Mouse (Mus musculus) kidney, adult 9 months (tissue): Measurements from ENCODE around the gene Higd1a.

Experiments
- DNase-seq: peaks from one replicate; pipeline ENCODE4 v3.0.0; 2022

The Higd1a gene

DNA sequence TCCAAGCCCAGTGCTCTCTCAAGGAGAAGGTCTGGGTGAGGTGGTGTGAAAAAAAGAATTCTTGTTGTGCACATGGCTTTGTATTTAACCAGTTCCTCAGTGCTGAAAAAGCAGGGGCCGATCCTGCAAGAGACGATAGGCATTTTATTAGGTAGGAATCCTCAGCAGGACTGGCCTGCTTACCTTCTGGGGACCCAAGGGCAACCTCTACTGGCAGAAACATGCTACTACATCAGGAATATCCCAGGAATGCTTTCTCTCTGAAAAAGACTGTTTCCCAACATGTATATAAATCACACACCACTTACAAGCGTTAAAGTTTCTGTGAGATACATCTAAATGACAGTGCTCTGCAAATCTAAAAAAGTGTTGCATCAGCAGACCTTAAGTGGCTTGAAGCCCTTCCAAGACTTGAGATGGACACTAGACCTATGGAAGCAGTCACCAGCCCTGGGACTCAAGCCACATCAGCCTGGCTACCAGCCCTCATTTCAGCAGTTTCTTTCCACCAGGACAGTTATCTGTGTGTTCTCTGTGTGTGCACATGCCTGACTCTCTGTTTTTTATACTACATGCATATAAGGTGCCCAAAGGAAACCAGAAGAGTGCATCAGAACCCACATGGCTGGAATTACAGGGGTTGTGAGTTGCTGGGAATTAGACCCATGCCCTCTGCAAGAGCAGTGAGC lies 19.0 kb upstream of the Higd1a start:
- peak; percentile 78 for DNase-seq

DNA sequence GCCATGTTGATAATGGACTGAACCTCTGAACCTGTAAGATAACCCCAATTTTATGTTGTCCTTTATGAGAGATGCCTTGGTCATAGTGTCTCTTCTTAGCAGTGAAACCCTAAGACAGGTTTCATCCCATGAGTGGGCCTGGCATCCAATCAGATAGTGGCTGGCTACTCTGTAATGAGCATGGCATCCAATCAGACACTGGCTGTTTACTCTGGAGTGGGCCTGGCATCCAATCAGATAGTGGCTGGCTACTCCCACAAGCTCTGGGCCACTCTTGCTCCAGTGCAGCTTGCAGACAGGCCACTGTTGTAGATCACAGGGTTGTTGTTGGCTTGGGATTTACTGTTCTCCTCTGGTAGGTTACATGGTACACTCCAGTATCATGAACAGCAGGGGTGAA lies 15.4 kb upstream of the Higd1a start:
- DNase-seq: no peak

DNA sequence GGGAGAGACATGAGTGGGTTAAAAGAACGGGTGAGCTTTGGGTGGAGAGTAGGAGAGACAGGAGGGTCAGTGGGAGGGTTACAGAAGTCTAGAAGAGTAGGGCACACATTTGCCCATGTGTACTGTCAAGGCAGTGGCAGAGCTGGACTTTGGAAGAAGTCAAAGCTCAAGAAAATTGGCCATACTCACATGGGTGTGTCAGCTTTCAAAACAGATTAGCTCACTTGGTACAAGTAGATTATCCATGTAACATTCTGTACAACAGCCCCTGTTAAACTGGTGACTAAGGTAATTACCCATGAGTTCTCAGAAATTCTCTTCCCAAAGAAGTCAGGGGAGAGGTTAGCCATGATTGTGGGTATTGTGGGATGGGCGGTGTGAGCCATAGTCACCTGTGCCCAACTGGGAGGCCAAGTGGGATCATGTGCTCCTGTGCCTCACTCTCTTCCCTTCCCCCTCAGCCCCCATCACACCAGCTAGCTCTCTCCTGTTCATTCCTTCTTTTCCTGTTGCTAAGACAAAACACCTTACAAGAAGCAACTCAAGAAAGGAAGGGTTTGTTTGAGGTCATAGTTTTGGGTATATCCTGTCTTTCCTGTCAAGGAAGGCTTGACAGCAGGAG lies 14.0 kb upstream of the Higd1a start:
- DNase-seq: no peak

DNA sequence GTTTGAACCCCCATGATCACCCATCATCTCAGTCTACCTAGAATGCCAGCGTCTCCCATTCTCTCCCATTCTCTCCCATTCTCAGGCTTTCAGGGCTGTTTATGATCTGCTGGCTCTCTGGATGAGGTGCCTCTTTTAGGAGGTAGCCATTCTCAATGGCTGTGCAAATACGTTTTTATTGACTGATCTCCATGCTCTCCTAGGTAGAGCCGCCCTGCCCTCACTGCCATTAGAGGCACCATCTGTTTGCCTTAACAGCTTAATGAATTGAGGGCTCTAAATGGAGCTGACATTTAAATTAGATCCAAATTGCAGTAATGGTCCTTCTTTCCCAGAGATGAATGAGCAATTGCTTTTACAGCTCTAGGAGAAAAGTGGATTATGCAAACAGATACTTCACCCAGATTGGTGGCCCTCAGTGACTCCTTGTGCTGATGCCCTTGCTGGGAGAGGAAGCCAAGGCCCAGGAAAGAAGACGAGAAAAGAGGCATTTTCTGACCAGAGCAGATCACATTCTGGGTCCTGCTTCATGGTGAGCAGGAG lies 11.9 kb upstream of the Higd1a start:
- no peak for DNase-seq

DNA sequence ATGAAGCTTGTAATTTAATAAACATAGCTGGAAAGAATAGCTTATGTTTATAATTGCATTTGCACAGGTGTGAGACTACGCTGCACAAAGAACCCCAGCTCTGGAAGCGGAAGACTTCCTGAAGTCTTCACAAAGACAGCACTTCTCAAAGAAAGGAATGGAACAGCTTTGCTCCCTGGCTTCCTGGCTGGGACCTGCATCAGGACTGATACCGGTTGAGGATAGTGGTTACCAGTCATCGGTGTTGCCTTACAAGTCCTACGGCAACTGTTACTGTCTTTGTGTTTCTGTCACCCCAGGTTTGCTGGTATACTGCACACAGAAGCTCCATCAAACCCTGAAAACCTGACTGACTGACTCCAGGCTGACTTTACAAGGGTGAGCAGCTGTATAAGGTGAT lies 11.3 kb upstream of the Higd1a start:
- DNase-seq: no peak

DNA sequence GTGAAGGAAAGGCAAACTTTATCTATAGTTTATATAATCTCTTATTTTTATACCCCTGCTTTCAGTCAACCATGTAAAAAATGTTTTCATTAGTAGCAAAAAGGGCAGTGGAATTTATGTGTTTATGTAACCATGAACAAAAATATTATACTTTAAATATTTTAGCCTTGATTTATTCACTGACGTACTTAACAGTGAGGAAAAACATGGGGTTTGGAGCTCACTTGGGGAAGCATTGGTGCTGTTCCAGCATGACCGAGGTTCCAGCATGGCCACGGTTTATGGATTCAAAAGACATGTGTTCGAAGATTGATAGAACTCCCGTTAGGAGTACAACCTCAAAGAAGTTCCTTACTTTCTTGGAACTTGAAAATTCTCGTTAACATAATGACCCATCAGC lies 10.1 kb upstream of the Higd1a start:
- no peak for DNase-seq

DNA sequence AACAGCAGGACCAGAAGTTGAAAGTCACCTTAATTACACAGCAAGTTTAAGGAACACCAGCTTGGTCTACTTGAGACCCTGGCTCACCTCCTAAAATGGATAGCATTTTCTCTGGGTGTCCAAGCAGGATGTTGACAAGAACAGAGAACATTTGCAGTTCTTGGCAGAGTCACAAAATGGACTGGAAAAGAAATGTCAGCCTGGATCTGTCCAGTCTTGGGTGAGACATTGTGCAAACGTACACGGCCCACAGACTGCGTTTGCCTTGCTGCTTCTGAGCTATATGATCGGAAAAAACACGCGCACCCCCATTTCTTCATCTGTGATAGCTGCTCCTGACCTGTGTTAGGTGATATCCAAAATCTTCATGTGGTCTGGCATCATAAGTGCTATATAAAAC lies 9.5 kb upstream of the Higd1a start:
- peak; percentile 30 for DNase-seq

DNA sequence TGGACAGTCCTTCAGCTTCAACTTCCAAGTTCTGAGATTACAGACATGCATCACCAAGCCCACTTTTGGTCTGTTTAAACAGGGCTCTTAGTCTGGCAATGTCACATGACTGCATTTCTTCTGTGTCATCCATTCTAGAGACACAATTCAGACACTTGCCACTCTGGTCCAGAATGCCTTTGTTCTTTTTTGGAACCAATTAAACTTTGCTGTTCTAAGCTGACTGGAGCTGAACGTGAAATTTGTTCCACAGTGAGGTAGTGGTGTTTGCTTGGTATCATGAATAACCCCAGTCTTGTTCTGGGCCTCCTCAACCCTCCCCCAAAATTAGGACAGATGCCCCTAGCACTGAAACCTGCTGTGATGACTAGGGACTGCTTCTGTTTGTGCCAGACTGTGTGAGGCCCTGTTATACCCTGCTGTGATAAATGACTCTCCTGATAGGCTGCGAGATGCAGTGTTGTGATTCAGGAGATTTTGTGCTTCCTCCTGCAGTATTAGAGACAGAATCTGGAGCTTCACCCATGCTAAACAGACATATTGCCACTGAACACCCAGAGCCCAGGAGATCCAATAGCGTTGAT lies 7.4 kb upstream of the Higd1a start:
- no peak for DNase-seq

DNA sequence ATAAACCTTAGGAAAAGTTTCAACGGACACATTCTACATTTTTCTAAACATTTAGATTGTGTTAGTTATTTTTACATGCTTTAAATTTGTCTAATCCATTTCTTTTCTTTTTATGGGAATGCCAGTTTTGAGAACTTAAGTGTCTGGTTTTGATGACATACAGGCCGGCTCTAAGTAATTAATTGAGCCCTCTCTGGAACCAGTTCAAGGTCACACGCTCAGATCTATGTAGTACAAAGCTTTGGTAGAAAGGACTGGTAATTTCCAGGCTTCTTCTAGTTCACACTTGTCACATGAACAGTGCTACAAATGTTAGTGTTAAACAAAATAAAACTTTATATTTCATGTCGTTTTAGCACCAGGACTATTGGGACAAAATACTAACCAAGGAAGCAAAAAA lies 6.7 kb upstream of the Higd1a start:
- no peak for DNase-seq

DNA sequence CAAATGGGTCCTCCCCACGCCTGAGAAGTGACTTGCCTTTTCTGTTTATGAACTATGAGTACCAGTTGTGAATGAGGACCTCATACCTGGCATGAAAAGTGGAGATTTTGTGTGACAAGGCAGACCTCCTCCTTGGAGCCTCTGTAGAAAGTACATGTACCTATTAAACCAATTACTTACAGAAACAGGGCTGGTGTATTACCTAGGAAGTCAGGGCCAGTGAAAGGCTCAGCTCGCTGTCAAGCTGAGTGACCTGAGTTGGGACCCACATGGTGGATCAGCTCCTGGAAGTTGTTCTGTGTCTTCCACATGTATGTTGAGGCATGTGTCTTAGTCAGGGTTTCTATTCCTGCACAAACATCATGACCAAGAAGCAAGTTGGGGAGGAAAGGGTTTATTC lies 2.8 kb upstream of the Higd1a start:
- DNase-seq: no peak

DNA sequence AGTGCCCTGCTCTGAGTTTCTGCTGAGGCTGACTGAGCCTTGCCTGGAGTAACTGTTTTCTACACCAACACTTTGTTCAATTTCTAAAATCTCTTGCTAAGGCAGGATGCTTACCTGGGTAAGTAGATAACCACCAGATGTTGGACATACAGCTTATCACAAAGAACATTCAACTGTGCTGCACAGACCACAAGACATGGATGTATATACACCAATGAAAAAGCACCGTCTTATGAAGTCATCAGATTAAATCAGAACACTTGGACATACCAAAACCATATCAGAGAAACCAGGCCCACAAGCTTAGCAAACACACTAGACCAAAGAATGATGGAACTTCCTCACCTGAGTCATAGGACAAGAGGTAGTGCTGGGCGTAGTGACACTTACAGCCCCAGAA lies 1.2 kb upstream of the Higd1a start:
- DNase-seq: no peak

DNA sequence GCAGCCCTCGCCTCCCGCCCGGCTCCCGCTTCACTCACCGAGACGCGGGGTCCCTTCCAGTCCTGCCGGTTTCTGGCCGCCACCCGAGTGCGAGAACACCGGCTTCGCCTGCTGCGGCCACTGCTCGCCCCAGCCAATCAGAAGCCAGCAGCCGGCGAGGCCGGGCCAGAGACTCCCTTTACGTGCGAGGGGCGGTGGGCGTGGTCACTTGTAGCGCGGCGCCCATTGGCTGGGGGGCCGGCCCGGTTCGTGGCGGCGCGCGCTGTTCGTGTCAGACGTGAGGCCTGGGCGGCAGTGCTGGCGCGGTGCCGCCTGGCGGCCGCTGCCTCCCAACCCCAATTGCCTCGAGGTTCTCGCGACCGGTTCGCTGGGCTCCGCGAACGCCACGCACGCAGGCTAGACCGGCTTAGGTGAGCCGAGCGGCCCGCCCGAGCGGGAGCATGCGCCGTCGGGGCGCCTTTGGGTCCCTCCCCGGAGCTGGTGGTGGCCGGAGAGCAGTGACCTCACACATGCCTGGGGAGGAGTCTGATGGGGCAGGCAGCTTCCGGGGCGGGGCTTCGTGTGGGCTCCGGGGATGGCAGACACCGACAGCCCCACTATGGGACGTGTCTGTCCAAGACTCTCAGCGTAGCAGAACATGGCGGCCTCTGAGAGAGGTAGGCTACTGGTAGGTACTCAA lies 549 bp downstream of the Higd1a start:
- peak; percentile 98 for DNase-seq

DNA sequence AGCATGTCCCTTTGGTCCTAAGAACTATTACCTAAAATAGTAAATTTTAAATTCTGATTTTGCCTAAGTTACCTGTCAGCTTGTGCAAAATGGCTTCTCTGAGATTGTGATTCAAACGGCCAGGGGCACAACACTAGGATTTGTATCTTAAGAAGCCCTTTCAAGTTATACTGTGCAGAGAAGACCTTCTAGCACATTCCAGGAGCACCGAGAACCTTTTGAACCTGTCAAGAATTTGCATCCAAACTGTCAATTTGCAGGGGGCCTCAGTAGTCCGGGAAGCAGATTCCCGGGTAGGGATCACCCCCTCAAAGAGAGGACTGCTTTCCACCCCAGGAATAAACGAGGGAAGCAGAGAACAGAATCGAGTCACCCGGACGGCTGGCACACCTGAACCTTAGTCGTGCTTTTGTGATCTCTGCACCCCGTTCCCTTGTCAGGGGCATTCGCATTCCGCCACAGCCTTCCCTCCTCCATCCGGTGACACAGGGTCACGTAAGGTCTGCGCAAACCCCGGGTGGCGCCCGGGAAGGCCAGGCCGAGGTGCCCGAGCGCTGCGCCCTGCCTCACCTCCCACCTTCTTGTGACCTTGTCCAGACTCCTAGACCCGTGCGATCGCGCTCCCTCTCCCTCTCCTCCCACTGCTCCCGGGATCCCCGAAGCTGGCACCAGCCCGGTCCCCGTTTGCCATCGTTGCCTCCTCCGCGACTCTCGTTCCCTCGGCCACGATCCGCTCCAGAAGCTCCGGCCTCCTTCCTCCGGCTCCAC lies 1.3 kb downstream of the Higd1a start:
- DNase-seq: peak; percentile 67

DNA sequence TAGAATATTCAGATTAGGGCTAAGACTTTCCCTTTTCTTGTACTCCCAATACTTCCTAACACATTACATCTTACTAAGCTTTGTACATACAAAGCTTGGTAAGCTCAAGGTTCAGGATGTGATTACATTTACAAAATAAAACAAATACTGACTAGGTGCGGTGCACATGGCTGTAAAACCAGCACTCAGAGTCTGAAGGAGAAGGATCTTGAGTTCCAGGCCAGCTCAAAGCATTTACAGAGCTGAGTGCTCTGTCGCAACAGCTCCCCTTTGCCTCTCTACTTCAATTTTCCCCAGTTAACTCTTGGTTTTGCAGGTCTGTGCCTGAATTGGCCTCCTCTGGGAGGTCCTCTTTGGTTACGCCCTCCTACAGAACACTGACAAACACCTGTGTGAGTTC lies 3.9 kb downstream of the Higd1a start:
- DNase-seq: no peak

DNA sequence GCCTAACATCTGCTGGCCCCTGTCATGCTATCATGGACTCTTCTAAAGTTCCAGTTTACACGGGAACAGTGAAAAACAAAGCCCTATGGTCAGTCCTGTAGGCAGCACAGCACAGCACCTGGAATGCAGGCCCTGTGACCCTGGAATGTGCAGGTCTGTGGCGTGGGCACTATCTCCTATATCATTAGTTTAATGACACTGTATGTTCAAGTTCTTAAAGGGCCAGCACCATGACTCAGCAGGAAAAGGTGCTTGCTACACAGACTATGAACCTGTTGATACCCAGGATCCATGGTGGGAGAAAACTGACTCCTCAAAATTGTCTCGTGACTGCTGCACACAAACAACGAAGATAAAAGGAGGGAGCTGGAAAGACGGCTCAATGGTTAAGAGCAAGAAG lies 10.3 kb downstream of the Higd1a start:
- no peak for DNase-seq

DNA sequence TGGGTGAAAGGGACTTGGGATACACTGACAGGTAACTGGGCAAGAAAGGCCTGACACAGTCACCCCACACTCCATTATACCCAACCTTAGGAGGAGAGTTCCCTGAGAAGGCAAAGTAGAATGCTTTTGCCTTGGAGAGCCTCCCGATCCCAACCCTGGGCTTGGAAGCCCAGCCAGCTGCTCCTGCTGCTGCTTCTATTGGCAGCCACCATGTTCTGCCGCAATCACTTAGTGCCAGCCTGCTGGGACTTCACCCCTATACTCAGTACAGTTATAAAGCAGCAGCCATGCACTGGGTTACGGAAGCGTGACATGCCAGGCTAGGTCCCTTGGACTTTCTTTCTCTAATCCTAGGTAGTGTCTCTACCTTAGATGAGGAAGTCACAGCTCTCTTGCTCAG lies 11.0 kb downstream of the Higd1a start:
- DNase-seq: no peak

DNA sequence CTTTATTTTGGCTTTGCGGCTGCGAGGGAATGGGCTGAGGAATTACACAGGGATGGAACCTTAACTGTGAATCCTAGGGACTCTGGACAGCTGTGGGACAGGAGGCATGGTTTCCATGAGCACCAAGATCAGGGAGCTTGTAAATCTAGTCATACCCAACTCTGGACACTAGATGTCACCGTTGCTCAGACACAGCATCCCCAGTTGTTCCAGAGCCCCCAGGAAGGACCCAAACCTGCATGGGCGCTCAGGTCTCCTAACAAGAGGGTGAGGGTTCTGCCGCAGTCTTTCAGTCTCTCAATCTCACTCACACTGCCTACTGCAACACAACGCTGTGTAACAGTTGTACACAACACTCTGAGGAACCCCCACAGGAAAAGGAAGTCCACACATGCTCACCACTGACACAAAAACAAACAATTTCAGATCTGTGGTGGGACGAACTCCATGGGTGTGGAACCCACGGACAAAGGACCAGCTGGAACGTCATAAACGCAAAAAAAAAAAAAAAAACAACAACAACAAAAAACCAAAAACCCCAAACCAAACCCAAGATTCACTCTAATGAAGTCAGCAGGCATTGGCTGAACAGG lies 11.5 kb downstream of the Higd1a start:
- DNase-seq: peak; percentile 39

DNA sequence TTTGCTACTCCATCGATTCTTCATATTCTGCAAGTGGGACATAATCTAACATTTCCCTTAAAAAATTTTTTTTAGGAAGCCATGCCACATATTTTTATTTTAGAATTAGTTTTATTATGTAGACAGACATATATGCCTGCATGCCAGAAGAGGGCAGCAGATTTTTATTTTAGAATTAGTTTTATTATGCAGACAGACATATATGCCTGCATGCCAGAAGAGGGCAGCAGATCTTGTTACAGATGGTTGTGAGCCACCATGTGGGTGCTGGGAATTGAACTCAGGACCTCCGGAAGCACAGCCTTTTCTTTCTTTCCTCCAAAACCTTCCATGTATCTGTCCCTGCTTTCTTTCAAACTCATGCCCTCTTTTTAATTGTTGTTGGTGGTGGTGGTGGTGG lies 15.2 kb downstream of the Higd1a start:
- DNase-seq: no peak

DNA sequence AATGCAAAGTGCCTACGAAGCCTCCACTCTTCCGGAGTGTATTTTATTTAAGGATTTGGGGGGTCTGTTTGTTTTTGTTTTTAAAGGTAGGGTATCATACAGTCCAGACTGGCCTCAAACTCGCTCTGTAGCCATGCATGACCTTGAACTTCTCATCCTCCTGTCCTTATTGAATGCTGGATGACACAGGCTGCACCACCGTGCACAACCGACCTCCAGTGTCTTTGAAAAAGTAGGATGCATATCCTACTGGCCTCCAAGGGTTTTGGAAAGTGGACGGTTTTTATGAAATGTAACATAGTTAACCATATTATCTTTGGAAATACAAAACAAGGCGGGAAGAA lies 18.6 kb downstream of the Higd1a start:
- DNase-seq: no peak

DNA sequence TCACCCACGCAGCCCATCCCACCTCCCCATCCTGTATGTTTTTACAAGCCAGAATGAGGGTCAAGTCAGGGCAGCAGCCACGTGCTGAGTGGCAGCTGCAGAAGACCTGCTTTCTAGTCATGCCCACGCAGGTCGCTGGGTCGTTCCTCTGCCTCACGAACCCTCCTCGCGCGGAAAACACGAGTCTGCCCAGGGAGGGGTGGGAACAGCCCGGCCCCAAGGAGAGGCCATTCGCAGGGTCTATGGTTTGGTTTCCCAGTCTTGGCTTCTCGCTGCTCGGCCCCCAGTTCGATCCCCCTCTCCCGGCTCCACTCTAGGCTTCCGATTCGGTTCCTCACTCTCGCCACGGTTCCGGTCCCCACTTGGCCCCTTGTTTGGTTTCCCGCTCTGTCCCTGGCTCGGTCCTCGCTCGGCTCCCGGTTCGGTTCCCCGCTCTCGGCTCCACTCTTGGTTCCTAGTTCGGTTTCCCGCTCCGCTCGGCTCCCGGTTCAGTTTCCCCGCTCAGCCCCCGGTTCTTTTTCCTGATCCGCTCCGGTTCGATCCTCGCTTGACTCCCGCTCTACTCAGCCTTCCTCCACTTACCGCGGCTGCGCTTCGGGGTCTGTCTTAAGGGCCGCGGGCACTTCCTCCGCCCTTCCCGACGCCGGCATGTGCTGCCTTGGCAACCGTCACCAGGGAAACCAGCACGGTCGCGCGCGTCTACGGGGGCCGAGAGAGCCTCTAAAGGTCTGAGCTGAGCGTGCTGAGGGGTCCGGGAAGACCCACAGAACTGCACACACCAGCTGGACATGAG lies 19.1 kb downstream of the Higd1a start, which contains the start of gene Ccdc13:
Ccdc13 (minus strand) TSS at position 633 of the 793 bp plus-strand sequence.
- peak; percentile 50 for DNase-seq

DNA sequence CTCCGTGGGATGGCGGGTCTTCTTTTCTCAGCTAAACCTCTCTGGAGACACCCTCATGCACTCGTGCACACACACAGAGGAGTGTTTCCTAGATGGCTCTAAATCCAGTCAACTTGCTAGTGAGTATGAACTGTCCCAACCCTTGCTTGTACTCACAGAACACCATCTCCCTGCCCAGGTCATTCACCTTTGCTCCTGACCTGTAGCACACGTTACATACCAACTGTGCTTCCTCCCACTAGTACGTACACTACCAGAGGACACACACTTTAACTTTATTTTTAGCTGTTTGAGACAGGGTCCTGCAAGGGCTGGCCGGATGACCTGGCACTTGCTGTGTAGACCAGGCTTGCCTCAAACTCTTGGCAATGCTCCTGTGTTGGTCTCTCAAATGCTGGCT lies 20.2 kb downstream of the Higd1a start:
- no peak for DNase-seq

DNA sequence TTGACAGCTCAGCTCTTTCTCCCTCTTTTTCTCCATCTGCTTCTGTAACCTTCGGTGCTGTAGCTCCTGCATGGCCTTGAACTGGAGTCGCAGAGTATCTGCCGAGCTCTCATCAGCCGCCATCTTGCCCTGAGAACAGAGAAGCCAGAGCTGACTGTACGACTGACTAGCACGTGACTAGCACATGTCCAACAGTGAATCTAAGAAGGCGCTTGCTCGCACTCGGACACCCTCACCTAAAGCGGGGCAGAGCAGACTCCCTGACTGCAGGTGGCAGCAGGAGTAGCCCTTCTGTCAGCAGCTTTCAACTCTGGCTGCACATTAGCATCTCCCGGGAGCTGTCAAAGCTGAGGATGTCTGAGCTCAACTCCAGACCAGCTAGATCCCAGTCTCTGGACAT lies 24.3 kb downstream of the Higd1a start:
- DNase-seq: no peak
